Mouse (Mus musculus) adrenal gland (tissue): ENCODE results near the gene Rhog.

Experiments
- intact Hi-C: fragments of 180-260 bp; cut with DNase I; formaldehyde crosslinking; loops from one replicate; pipeline ENCODE4 v1.15.1; 2025

Gene Rhog

DNA sequence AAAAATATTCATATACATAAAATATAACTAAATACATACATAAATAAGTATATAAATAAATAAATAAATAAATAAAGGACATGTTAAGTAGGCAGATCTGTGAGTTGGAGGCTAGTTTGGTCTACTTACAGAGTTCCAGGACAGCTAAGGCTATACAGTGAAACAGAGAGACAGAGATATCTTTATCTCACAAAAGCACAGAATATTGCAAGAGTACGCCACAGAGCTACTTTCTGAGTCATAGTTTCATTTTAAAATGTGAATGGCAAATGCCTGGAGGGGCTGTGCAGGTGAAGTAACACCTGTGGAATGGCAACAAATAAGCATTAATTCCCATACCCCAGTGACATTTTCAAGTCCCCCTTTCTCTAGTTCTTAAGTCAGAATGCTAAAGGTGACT is 2.2 kb downstream of the Rhog start:
- intact Hi-C loops: loop anchor here (5.0 kb wide), 2 partner anchors 51 to 601 kb away; no protein-coding TSS in a partner anchor

DNA sequence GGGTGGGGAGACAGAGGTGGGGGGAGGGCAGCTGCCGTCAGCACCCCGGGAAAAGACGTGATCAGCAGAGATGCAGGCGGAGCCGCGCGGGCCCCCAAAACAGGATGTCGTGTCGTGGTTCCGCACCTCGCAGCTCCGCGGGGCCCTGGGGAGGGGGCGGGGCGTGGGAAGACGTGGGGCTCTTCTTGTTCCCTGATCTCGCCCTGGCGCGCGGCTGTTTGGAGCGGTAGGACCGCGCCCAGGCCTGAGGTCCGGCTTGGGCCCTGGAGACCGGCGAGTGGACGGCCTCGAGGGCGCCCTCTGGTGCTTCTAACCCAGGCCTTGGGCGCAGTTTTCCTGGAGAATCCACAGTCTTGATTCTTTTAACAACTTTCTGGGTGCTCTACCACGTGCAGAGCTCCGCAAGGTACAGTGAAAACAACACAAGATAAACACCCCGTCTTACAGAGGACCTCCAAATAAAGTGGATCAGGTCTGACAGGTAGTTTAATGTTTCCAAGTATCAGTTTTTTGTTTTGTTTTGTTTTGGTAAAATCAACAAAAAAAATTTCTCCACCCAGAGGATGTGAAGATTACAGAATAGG is 5.1 kb downstream of the Rhog start:
- intact Hi-C loops: loop anchor here (5.0 kb wide), 2 partner anchors 48 to 598 kb away; no protein-coding TSS in a partner anchor

DNA sequence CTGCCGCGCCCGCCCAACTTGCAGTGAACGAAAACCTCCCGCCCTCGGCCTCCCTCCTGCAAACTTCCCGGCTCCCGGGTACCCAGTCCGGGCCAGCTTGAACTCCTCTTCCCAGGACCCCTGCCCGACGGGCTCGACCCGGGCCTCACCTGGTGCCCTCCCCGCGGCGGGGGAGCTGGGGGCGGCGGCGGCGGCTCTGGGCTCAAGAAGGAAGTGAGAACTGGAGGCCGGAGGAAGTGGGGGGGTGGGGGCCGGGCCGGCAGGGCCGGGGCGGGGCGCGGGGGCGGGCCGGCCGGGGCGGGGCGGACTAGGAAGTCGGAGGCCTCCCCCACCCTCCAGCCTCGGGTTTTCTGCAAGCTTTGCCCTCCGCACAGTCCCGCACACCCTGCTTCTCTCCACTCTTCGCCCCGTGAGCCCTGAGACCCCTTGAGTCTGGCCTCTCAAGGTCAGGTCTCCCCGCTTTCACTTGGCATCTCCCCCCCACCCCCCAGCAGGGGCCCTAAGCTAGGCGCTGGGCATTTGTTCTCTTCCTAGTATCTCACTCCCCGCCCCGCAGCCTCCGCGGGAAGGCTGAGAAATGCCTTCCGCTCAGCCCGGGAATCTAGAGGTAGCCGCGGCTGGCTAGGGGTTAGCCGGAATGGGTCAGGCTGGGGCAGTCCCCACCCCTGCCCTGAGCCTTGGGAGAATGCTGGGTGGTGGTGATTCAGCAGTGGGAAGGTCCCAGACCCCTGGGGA is 5.8 kb downstream of the Rhog start:
- intact Hi-C loops: loop anchor here (5.0 kb wide), 2 partner anchors 48 to 598 kb away; no protein-coding TSS in a partner anchor

DNA sequence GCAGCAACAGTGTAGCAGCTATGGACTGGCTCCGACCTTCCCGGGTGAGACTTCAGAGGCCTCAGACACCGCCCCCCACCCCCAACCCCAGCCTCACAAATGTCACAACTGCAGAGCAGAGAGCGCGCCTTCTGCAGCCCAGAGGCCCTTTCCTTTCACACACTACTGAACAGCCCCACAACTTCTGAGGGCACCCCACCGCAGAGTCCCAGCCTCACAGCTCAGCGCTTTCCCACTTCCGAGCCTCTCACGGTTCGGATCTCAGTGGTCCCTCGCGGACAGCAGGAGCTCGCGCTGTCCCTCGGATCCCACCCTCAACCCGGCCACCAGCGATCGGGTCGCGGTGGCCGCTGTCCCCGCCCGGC is 6.3 kb downstream of the Rhog start:
- intact Hi-C loops: no loop called here

DNA sequence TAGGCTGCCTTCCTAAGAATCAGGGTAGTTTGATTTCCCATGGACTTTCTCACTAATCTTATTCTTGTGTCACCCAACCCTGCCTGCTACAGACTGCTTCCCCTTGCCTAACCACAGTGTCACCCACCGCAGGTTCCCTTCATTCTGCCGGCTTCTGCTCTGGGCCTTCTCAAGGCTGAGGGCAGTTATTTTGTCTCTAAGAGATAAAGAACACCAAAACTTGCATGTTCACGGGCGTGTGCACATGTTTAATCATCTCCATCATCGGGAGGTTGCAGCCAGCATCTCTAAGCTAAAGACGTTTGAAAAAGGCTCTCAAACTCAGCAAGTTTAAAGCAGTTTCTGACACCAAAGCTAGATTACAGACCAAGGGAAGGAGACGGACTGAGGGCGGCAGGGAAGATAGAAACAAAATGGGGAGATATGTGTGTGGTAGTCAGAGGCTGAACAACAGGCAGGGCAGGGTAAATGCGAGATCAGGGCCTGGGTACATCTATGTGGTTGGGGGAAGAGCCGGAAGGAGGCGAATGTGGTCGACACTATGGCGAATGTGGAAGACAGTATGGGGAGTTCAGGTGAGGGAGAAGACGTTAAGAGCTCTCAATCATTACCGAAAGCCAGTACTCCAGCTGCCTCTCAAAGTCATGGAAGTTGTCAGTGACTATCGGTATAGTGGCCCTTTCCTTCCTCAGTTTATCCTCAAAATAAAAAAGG is 7.0 kb downstream of the Rhog start:
- intact Hi-C loops: no loop called here

DNA sequence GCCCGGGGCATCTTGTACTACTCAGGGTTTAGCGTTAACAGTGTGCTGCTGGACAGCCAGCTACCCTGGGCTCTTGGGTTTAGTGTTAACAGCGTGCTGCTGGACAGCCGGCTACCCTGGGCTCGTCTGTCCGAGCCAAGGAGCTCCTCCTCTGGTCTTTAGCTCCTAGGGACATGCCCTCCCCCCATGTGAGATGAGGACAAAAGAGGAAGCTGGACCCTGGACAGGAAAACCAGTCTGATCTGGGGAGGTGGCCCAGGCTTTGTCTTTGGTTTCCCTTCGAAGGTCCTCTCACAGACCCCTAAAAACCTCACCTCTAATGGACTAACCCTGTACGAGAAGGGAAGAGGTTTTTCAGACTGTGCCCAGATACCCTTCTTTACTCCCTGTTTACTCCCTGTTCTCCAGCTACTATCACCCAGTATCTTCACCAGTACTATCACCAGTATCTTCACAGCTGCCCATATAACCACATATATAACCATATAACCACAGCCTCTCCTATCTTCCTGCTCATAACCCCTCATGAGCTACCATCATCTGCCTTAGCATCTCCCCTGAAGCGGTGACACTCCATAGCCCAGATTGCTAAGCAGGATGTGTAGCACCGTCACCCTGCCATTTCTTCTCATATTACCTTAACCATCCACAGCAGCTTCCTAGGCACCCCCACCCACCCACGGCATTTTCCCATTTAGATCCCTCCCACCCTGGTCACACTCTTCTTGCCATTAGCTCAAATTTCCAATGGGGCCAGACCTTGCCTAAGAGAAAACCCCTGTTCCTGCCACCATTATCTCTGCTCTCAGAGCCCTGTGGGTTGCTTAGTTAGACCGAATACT is 8.7 kb downstream of the Rhog start:
- intact Hi-C loops: no loop called here

DNA sequence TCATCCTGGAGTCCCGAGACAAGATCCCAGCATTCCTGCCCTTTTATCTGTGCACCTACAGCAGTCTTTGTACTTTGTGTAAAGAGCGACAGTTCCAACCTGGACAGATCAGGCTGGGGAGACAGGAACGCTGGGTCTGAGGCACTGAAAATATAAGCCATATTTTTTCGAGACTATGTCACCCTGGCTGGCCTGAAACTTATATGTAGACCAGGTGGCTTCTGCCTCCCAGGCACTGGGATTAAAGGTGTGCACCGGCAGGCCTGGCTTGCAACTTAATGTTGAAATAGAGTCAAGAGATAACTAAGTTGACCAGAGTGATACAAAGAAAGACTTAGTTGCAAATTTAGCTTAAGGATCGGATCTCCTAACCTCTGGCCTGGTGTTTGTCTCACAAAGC is 9.6 kb downstream of the Rhog start:
- intact Hi-C loops: no loop called here

DNA sequence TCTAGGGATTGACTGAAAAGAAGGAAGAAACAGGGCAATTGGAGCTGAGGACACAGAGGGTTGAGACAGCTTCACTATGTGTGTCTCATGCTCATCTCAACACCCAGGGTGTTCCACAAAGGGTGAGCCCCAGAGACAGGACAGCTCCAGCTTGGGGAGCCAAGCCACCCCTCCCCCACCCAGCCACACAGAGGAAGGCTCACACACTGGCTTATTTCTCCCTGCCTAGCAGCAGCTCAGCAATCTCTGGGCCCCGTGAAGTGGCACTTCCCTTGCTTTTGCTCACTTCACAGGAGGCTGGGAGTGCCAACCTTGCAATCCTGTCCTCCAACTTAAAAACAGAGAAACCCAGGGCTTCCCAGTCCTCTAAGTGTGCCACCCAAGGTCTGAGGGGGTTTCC is 10.1 kb downstream of the Rhog start:
- intact Hi-C loops: no loop called here

DNA sequence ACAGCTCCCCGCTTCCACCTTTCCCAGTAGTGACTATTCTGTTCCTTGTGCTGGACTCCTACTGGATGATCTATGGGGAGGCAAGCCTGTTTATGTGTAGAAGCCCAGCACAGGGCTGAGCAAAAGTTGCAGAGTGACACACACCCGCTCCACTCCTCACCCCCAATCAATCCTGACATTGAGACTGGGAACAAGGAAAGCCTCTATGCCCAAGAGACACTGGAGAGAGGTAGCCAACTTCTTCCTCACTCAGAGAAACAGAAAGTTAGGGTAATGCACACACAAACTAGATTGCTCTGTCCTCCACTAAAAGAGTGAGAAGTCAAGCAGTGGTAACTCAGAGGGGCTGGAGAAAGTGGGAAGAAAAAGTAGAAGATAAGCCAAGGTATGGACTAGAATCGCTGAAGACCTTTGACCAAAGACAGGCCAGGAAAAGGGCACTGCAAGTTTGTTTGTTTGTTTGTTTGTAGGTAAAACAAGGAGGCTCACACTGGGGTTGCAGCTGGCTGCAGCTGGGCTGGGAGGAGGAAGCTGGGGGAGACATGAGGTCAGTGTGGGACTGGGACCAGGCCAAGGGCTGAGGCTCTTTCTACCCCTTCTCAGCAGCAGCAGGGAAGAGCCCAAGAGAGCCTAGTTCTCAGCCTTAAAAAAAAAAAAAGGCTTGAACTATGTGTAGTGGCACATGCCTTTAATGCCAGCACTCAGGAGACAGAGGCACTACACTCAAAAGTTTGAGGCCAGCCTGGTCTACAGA is 10.9 kb downstream of the Rhog start:
- intact Hi-C loops: no loop called here

DNA sequence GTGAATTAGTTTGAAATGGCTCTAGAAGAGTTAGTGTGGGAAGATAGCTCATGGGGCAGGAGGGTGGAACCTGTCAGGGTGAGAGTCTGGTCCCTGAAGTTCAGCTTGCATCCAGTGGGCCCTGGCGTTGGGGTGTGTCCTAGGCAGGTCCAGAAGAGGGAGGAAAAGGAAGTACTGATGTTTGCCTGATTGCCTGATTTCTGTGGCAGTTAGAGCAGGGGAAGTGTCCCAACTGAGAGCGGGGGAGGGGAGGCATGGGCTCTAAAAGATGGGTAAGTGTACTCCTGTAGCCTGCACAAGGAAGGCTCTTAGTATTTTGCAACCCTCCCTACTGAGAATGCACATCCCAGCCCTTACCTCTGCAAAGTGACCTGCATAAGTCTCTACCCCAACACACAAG is 12.0 kb downstream of the Rhog start:
- intact Hi-C loops: no loop called here

DNA sequence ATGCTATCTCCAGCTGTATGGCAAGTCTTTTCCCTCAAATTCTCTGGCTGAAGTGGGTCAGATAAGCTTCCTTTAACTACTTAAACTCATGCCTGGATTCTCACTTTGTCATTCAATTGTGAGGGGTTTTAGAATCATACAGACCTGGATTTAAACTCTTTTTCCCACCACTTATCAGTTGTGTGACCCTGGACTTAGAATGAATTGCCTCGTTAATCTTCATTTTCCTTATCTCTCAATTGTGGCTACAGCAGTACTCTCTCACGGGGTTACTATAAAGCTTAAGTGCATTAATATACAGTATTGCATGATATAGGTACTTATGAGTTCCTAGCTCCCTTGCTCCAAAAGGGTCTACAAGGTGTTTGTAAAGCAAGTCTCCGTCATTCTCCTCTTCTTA is 12.9 kb downstream of the Rhog start:
- intact Hi-C loops: no loop called here

DNA sequence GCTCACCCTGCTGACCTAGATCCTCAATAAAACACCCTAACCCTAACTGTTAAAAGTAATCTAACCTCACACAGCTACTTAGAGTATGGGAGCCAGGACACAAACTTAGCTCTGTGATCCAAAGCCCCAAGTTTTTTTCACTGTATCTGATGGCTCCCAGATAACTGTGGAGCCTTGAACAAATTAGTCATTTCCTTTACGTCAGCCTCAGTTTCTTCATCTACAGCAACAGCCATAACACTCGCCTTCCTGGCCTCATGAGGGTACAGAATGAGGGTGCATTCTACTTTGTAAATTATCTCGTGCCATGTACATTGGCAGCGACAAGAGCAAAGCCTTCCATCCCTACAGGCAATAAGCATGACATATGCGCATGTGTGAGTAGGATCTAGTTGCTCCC is 13.5 kb downstream of the Rhog start:
- intact Hi-C loops: no loop called here

DNA sequence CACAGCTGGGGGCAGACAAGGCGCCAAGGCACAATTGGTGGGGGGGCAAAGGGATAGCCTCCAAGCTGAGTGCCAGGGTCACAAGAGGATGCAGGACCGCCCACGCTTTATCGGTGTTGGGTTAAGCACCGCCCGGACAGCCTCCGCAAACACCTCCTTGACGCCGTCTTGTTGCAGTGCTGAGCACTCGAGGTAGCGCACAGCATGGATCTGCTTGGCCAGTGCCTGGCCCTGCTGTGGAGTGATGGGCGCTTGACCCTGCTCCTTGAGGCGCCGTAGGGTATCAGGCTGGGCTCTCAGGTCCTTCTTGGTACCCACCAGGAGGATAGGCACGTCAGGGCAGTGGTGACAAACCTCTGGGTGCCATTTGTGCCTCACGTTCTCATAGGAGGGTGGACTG is 16.3 kb downstream of the Rhog start:
- intact Hi-C loops: no loop called here

DNA sequence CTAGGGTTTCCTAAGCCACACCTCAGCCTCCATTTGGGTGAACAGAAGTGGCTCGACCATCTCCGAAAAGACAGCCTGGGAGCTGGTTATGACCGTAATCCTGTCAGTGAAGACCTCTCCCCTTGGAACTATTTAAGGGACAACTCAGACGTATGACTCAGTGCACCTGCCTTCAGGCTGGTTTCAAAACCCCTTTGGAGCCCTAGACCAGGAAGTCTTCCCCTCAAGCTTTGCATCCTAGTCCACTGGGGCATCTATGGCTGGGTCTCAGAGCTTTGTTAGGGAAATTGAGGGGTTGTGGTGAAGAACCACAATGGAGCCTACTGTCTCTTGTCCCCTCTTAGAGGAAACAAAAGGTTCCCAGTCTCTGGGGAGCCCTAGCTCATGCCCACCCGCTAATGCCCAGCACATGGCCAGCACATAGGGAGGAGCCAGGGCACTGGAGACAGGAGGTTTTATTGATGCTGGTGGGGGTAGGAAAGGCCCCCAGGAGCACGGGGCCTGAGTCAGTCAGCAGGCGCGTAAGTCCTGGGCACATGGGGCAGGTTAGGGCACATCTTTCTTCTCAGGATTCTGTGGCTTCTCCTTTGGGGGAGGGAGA is 17.1 kb downstream of the Rhog start:
- intact Hi-C loops: no loop called here

DNA sequence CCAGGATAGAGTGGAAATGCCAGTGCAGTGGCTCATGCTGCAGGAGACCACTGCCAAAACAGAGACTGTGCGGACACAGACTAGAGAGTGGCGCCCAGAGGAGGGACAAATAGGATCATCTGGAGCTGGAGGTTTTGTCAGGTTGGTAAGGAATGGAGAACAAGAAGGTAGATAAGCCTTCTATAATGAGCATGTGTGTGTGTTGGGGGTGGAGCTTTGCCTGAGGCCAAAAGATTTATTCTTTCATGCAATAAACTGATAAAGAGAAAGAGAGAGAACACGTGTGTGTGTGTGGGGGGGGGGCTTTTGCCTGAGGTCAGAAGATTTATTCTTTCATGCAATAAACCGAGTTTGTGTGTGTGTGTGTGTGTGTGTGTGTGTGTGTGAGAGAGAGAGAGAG is 22.8 kb downstream of the Rhog start:
- intact Hi-C loops: no loop called here

DNA sequence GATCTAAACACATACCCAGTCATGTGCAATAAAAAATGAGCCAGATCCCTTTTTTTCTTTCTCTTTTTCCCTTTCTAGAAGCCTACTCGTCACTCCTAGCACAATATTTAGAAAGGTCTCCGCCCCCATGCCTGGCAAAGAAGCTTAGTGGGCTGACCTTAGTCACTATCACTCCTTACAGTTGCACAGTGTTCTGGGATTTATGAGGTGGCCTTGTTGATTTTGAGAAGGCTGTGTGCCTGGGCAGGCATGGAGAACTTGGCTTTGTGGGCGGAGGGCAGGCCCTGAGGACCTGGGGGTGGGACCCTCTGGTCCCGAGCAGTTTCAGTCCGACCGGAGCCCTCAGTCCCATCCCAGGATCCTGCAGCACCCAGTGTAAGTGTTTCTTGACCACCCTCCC is 26.0 kb downstream of the Rhog start:
- intact Hi-C loops: no loop called here

DNA sequence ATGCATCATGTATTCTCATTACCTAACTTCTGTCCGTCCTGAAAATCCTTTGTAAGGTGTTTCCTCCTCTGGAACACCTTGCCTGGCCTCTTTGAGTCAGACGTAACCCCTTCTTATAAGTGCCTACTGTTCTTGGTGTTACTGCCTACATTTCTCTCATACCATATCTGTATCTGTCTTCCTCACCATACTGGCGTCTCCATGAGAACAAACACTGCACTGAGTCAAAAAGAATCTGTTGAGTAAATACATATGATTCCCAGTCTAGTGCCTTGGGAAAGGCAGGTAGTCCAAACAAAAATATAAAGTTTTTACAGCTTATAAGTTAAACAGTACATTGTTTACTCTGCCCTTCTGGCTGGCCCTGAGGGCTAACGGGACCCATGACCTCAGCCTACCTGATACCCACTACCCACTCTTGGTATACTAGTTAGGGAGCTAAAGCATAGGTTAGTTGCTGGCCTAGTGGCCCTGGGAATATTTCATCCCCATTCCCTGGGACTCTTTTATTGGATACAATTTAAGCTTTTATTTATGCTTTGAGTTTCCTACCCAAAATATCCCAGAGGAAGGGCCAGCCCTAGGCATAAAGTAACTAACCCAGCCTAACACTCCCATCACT is 27.7 kb downstream of the Rhog start:
- intact Hi-C loops: no loop called here

DNA sequence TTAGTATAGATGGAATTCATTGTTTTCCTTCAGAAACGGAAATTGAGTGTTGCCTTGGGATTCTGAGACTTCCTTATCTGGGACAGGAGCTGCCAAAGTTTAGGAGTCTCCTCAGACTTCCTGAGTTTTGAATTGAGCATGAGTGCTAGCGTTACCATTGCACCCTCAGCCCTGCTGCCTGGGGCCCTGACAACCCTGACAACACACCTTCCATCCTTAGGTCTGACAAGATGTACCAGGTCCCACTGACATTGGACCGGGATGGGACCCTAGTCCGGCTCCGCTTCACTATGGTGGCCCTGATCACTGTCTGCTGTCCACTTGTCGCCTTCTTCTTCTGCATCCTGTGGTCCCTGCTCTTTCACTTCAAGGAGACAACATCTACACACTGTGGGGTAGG is 29.8 kb downstream of the Rhog start:
- intact Hi-C loops: no loop called here

DNA sequence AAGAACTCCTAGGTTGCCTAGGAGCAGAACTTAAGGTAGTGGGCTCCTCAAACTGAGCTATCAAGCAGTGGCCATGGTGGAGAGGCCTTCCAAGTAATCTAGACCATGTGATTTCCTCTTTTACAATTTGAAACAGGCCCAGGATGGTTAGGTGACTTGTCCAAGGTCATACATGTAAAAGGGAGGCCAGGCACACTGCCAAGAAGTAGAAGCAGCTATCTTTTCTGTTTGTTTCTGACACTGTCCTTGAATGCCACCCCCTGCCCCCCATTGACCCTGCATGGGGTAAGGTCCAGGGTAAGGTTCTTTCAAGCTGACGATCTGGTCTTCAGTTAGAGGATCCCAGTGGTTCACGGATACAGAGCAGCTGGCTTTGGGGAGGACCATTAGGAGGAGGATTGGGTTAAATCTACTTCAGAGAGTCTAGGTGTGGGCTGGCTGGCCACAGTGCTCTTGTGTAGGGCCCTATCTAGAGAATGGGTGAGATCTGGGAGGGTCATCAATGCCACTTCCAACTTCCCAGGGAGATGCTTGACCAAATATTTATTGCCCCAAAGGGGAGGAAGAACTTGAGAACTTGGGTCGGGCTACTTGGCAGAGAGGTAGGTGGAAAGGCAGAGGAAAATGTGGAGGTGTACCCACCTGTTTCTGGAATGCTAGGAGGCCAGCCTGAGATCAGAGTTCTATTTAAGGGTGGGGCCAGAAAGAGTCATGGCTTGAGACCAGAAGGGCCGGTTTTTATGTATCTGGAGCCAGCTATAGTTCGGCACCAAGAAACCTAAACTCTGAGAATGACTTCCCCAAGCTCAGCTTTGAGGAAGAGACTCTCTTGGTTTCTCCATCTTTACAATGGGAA is 31.7 kb downstream of the Rhog start:
- intact Hi-C loops: no loop called here
